Mouse (Mus musculus) G1E-ER4 (cell line): ENCODE measurements around the gene Polr3k. TPM values are rescaled to one million over a fixed set of nuclear protein-coding genes. Genes with fewer than 3 reads are reported as not detected.

Experiments used
- GATA1 ChIP-seq: IDR thresholded peaks from one replicate; pipeline ENCODE4 v1.8.0; 2012; ENCODE audit warnings: low read length, inconsistent platforms
- polyA plus RNA-seq: library from polyadenylated mRNA; stranded (reverse); fragments of >175 nt; gene quantifications from 2 replicates; pipeline ENCODE4 v1.2.3, GENCODE M21; 2012

Gene Polr3k
- 1.5 and 6.3 TPM in 2 replicates for polyA plus RNA-seq

- TF ChIP-seq GATA1 = no peak
Measured at GRCm38 (mm10) chr2:181863791-181864535, at the start of gene Polr3k. TSS of gene Polr3k (plus strand) at chr2:181864337.

- no peak for TF ChIP-seq GATA1
Measured at GRCm38 (mm10) chr2:181829032-181829650, 35.0 kb upstream of the Polr3k start.

- TF ChIP-seq GATA1 = no peak
Measured at GRCm38 (mm10) chr2:181832745-181833144, 31.4 kb upstream of the Polr3k start.

GRCm38 (mm10) chr2:181837372-181838292, 26.5 kb upstream of the Polr3k start, which contains the start of gene Pcmtd2:
TSS of gene Pcmtd2 (plus strand) at chr2:181837854.
- TF ChIP-seq GATA1 = no peak

- TF ChIP-seq GATA1 = no peak
Measured at GRCm38 (mm10) chr2:181838293-181838680, 25.9 kb upstream of the Polr3k start.

- no peak for TF ChIP-seq GATA1
Measured at GRCm38 (mm10) chr2:181845709-181846394, 18.3 kb upstream of the Polr3k start.

- TF ChIP-seq GATA1 = no peak
Measured at GRCm38 (mm10) chr2:181864536-181864860, 361 bp downstream of the Polr3k start.

GRCm38 (mm10) chr2:181866931-181867330, 2.8 kb downstream of the Polr3k start:
- TF ChIP-seq GATA1 = no peak

- no peak for TF ChIP-seq GATA1
Measured at GRCm38 (mm10) chr2:181871039-181871438, 6.9 kb downstream of the Polr3k start.

GRCm38 (mm10) chr2:181878903-181879302, 14.8 kb downstream of the Polr3k start:
- TF ChIP-seq GATA1 = no peak

GRCm38 (mm10) chr2:181883022-181883749, 19.0 kb downstream of the Polr3k start:
- no peak for TF ChIP-seq GATA1

GRCm38 (mm10) chr2:181917861-181918260, 53.7 kb downstream of the Polr3k start:
- no peak for TF ChIP-seq GATA1

GRCm38 (mm10) chr2:181918501-181918900, 54.4 kb downstream of the Polr3k start:
- no peak for TF ChIP-seq GATA1

Other genes with a start within 250 kb of the Polr3k start
- not detected in 2 replicates for gene Gm29797, start 207.3 kb upstream of the Polr3k start, polyA plus RNA-seq
- gene Sox18, start 192.7 kb upstream of the Polr3k start, polyA plus RNA-seq = 0.05 TPM in 1 of 2 replicates, not detected in the other
- not detected in 2 replicates for gene Tcea2, start 184.0 kb upstream of the Polr3k start, polyA plus RNA-seq
- 20.0 and 25.5 TPM in 2 replicates for gene Rgs19, start 170.4 kb upstream of the Polr3k start, polyA plus RNA-seq
- gene Lkaaear1, start 165.9 kb upstream of the Polr3k start, polyA plus RNA-seq = not detected in 2 replicates
- not detected in 2 replicates for gene Oprl1, start 149.3 kb upstream of the Polr3k start, polyA plus RNA-seq
- not detected in 2 replicates for gene Myt1, start 101.0 kb upstream of the Polr3k start, polyA plus RNA-seq
- gene Pcmtd2, start 26.5 kb upstream of the Polr3k start, polyA plus RNA-seq = 13.2 and 19.6 TPM in 2 replicates
- gene Gm14496, start 126.8 kb downstream of the Polr3k start, polyA plus RNA-seq = not detected in 2 replicates